Mouse (Mus musculus): Measurements from ENCODE around the gene Elfn2. TPM values are rescaled to one million over a fixed set of nuclear protein-coding genes. Genes with fewer than 3 reads are reported as not detected.
A peak's percentile ranks its signal among the peaks of the same experiment; 100 is the strongest.

Gene Elfn2
- polyA plus RNA-seq, 1 experiment from 2014 or later: 0.08 TPM

DNA sequence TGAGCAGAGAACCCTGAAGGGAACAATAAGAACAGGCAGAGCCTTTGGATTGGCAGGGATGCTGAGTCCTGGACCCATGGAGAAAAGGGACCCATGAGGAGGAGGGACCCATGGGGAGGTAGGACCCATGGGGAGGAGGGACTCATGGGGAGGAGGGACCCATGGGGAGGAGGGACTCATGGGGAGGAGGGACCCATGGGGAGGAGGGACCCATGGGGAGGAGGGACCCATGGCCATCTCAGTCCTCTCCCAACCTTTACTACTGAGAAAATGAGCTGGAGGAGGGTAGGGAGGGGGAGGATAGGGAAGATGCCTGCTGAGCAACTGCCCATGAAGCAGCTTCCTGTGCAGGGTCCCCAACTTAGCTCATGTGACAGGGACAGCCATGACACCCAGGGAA is 34.4 kb upstream of the Elfn2 start:
- no peak for DNase-seq (ENCODE audit: low spot score)
- no peaks in the 10 kb centered on the region for H3K9me3 ChIP-seq (ENCODE audit: control insufficient read depth, low read length)
- no peak overlapping the region for H3K4me3 ChIP-seq (ENCODE audit: low read depth, low read length)
- H3K4me1 ChIP-seq (replicated peaks; ENCODE audit: control insufficient read depth, insufficient read depth, low read length): no peaks in the 10 kb centered on the region
- H3K4me2 ChIP-seq (ENCODE audit: low read depth, low read length, severe bottlenecking): no peak overlapping the region
- no peak for ATAC-seq (replicated peaks; ENCODE audit: low FRiP score)
- no peaks in the 10 kb centered on the region; the same call in 1 of the 2 replicates for H3K36me3 ChIP-seq (ENCODE audit: control insufficient read depth, insufficient read depth, low read length)
- H3K27ac ChIP-seq (ENCODE audit: low read depth, low read length): no peak overlapping the region
- no peak overlapping the region for H3K9ac ChIP-seq (ENCODE audit: low read length)
- no peaks in the 10 kb centered on the region for H3K27me3 ChIP-seq (ENCODE audit: control insufficient read depth, insufficient read depth, low read length)

DNA sequence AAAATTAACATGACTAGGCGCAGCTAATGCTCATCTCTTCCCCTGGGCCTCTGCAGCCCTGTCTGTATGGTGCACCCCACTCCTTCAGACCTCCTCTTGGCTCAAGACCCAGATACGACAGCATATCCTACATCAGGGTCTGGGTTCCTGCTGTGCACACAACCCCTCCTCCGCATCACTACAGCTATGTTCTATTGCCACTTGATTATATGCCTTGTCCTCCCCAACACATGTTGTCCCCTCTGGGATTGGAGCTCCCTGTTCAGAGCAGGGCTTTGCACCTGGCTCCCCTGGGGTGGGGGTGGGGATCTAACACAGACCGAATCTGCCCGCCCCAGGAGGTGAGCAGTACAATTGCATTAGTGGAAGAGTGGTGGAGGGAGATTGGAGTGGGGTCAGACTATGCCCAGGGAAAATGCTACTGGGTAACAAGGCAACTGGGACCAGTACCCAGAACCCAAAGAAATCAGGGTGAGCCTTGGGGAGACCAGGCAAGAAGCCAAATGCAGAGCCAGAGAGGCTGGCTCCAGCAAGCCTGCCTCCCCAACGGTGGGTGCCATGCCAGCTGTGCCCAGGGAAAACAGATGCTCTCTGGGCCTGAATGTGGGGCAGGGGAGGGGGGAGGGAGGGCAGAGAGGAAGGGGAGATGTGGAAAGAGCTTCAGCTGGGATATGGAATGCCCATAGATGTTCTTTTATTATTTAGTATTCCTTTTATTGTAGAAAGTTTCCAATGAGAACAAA is 32.2 kb upstream of the Elfn2 start:
- ATAC-seq (replicated peaks; ENCODE audit: low FRiP score) (no peak), DNase-seq (ENCODE audit: low spot score) (no peak)
- Histone ChIP-seq H3K9me3 (ENCODE audit: control insufficient read depth, low read length) (no peaks in the 10 kb centered on the region), H3K27ac (ENCODE audit: low read depth, low read length) (no peak overlapping the region), H3K36me3 (ENCODE audit: control insufficient read depth, insufficient read depth, low read length) (no peaks in the 10 kb centered on the region; the same call in 1 of the 2 replicates), H3K4me1 (replicated peaks; ENCODE audit: control insufficient read depth, insufficient read depth, low read length) (no peaks in the 10 kb centered on the region), H3K9ac (ENCODE audit: low read length) (no peak overlapping the region), H3K4me2 (ENCODE audit: low read depth, low read length, severe bottlenecking) (no peak overlapping the region), H3K4me3 (ENCODE audit: low read depth, low read length) (no peak overlapping the region), H3K27me3 (ENCODE audit: control insufficient read depth, insufficient read depth, low read length) (no peaks in the 10 kb centered on the region)
- 64% methylated on average over 6 of the region's 6 CpGs for WGBS

- no peaks in the 10 kb centered on the region for H3K4me1 ChIP-seq (replicated peaks; ENCODE audit: control insufficient read depth, insufficient read depth, low read length)
- H3K9ac ChIP-seq (ENCODE audit: low read length): no peak overlapping the region
- H3K36me3 ChIP-seq (ENCODE audit: control insufficient read depth, insufficient read depth, low read length): no peaks in the 10 kb centered on the region; the same call in 1 of the 2 replicates
- DNase-seq (ENCODE audit: low spot score) (no peak), ATAC-seq (replicated peaks; ENCODE audit: low FRiP score) (no peak)
- H3K4me2 ChIP-seq (ENCODE audit: low read depth, low read length, severe bottlenecking): no peak overlapping the region
- H3K9me3 ChIP-seq (ENCODE audit: control insufficient read depth, low read length): no peaks in the 10 kb centered on the region
- no peak overlapping the region for H3K4me3 ChIP-seq (ENCODE audit: low read depth, low read length)
- no peak overlapping the region for H3K27ac ChIP-seq (ENCODE audit: low read depth, low read length)
- WGBS: 64% methylated on average over 5 of the region's 5 CpGs
- H3K27me3 ChIP-seq (ENCODE audit: control insufficient read depth, insufficient read depth, low read length): no peaks in the 10 kb centered on the region
These were observed 31.3 kb upstream of the Elfn2 start for GRCm38 (mm10) chr15:78749855-78750254.

- H3K27ac ChIP-seq (ENCODE audit: low read depth, low read length): no peak overlapping the region
- no peaks in the 10 kb centered on the region for H3K9me3 ChIP-seq (ENCODE audit: control insufficient read depth, low read length)
- ATAC-seq (replicated peaks; ENCODE audit: low FRiP score) (no peak), DNase-seq (ENCODE audit: low spot score) (peak; percentile 94)
- H3K4me2 ChIP-seq (ENCODE audit: low read depth, low read length, severe bottlenecking): no peak overlapping the region
- H3K4me3 ChIP-seq (ENCODE audit: low read depth, low read length): no peak overlapping the region
- H3K9ac ChIP-seq (ENCODE audit: low read length): no peak overlapping the region
- 3% methylated on average over 5 of the region's 5 CpGs for WGBS
- H3K36me3 ChIP-seq (ENCODE audit: control insufficient read depth, insufficient read depth, low read length): no peaks in the 10 kb centered on the region
- no peaks in the 10 kb centered on the region for H3K27me3 ChIP-seq (ENCODE audit: control insufficient read depth, insufficient read depth, low read length)
- H3K4me1 ChIP-seq (replicated peaks; ENCODE audit: control insufficient read depth, insufficient read depth, low read length): no peaks in the 10 kb centered on the region
These were observed 25.6 kb upstream of the Elfn2 start for GRCm38 (mm10) chr15:78744206-78744605.

DNA sequence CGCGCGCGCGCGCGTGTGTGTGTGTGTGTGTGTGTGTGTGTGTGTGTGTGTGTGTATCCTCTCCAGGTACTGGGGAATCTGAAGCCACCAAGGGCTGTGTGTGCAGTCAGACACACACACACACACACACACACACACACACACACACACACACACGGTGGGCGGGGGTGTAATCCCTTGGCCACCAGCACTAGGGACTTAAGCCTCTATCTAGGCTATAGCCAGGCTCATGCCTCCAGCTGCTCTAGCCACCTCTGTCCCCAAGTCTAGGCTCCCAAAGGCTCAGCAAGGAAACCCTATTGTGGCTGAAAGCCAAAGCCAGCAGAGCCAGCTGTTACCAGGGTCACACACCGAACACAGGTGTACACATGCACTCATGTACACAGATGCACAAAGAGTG is 24.3 kb upstream of the Elfn2 start:
- ATAC-seq (replicated peaks; ENCODE audit: low FRiP score) (no peak), DNase-seq (ENCODE audit: low spot score) (no peak)
- Histone ChIP-seq H3K27me3 (ENCODE audit: control insufficient read depth, insufficient read depth, low read length) (no peaks in the 10 kb centered on the region), H3K27ac (ENCODE audit: low read depth, low read length) (no peak overlapping the region), H3K9ac (ENCODE audit: low read length) (no peak overlapping the region), H3K9me3 (ENCODE audit: control insufficient read depth, low read length) (no peaks in the 10 kb centered on the region), H3K4me1 (replicated peaks; ENCODE audit: control insufficient read depth, insufficient read depth, low read length) (no peaks in the 10 kb centered on the region), H3K4me3 (ENCODE audit: low read depth, low read length) (no peak overlapping the region), H3K4me2 (ENCODE audit: low read depth, low read length, severe bottlenecking) (no peak overlapping the region), H3K36me3 (ENCODE audit: control insufficient read depth, insufficient read depth, low read length) (no peaks in the 10 kb centered on the region)
- WGBS: 75% methylated on average over 6 of the region's 10 CpGs

DNA sequence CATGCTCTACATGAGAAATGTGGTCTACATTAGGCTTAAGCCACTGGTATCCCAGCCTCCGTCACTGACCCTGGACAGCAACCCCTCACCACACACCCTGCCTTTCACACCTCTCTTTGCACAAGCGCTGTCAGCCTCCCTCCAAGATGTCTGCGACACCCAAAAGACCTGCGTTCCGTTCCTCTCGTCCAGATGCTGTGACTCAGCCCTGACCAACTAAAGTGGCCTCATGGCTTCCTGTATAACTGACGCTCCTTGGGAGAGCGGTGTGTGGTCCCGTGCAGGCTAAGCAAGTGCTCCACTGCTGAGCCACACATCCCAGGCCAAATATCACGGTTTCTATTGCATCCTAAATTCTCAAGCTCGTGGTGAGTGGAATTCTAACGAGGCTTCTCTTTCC is 22.1 kb upstream of the Elfn2 start:
- H3K9me3 ChIP-seq (ENCODE audit: control insufficient read depth, low read length): no peaks in the 10 kb centered on the region
- no peak overlapping the region for H3K4me2 ChIP-seq (ENCODE audit: low read depth, low read length, severe bottlenecking)
- no peaks in the 10 kb centered on the region for H3K36me3 ChIP-seq (ENCODE audit: control insufficient read depth, insufficient read depth, low read length)
- no peak overlapping the region for H3K9ac ChIP-seq (ENCODE audit: low read length)
- 78% methylated on average over 12 of the region's 12 CpGs for WGBS
- no peak overlapping the region for H3K27ac ChIP-seq (ENCODE audit: low read depth, low read length)
- H3K27me3 ChIP-seq (ENCODE audit: control insufficient read depth, insufficient read depth, low read length): no peaks in the 10 kb centered on the region
- ATAC-seq (replicated peaks; ENCODE audit: low FRiP score): no peak
- peaks cover 6% of the 10 kb centered on the region; the same call in 1 of the 2 replicates for H3K4me1 ChIP-seq (replicated peaks; ENCODE audit: control insufficient read depth, insufficient read depth, low read length)
- H3K4me3 ChIP-seq (ENCODE audit: low read depth, low read length): no peak overlapping the region
- DNase-seq (ENCODE audit: low spot score): no peak

DNA sequence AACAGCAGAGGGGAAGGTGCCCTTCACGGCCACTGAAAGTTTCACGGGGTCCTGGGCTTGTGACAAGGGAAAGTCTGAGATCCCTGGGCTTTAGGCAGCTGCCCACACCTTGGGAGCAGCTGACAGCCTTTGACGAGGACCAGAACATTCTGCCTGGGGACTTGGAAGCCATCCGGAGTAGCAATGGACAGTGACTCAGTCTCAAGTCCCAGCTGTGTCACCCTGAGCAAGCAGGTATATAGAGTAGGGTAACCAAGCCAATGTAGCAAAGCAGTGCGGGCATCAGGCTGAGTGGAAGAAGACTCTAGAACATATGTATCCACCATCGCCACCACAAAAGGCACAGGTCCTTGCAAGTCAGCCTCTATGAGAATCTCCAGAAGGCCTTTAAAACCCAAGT is 18.6 kb upstream of the Elfn2 start:
- no peak for ATAC-seq (replicated peaks; ENCODE audit: low FRiP score)
- no peaks in the 10 kb centered on the region for H3K27me3 ChIP-seq (ENCODE audit: control insufficient read depth, insufficient read depth, low read length)
- no peak overlapping the region for H3K9ac ChIP-seq (ENCODE audit: low read length)
- no peaks in the 10 kb centered on the region for H3K9me3 ChIP-seq (ENCODE audit: control insufficient read depth, low read length)
- no peak for DNase-seq (ENCODE audit: low spot score)
- H3K4me3 ChIP-seq (ENCODE audit: low read depth, low read length): no peak overlapping the region
- H3K4me1 ChIP-seq (replicated peaks; ENCODE audit: control insufficient read depth, insufficient read depth, low read length): peaks cover 8% of the 10 kb centered on the region; the same call in 1 of the 2 replicates
- no peaks in the 10 kb centered on the region for H3K36me3 ChIP-seq (ENCODE audit: control insufficient read depth, insufficient read depth, low read length)
- H3K4me2 ChIP-seq (ENCODE audit: low read depth, low read length, severe bottlenecking): no peak overlapping the region
- no peak overlapping the region for H3K27ac ChIP-seq (ENCODE audit: low read depth, low read length)
- 73% methylated on average over 6 of the region's 6 CpGs for WGBS

- Histone ChIP-seq H3K4me2 (ENCODE audit: low read depth, low read length, severe bottlenecking) (no peak overlapping the region), H3K4me3 (ENCODE audit: low read depth, low read length) (no peak overlapping the region), H3K27ac (ENCODE audit: low read depth, low read length) (no peak overlapping the region), H3K9ac (ENCODE audit: low read length) (no peak overlapping the region), H3K4me1 (replicated peaks; ENCODE audit: control insufficient read depth, insufficient read depth, low read length) (peaks cover 8% of the 10 kb centered on the region; the same call in 1 of the 2 replicates), H3K36me3 (ENCODE audit: control insufficient read depth, insufficient read depth, low read length) (no peaks in the 10 kb centered on the region), H3K9me3 (ENCODE audit: control insufficient read depth, low read length) (no peaks in the 10 kb centered on the region), H3K27me3 (ENCODE audit: control insufficient read depth, insufficient read depth, low read length) (no peaks in the 10 kb centered on the region)
- no peak for ATAC-seq (replicated peaks; ENCODE audit: low FRiP score)
- DNase-seq (ENCODE audit: low spot score): no peak
- WGBS: 52% methylated on average over 7 of the region's 7 CpGs
These were observed 18.1 kb upstream of the Elfn2 start for GRCm38 (mm10) chr15:78736681-78737100.

DNA sequence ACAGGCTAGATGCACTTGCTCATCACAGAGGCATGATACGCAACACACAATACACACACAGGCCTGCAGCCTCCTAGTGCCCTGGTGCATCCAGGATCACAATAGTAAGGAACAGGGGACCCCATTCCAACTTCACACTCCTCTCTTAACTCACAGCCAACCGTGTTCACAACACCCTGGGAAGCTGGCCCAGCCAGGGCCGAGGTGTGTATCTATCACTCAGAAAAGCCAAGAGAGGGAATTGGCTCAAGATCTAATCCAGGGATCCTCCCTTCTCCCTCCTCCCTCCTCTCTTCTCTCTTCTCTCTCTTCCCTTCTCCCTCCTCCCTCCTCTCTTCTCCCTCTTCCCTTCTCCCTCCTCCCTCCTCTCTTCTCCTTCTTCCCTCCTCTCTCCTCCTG is 17.6 kb upstream of the Elfn2 start:
- Histone ChIP-seq H3K9me3 (ENCODE audit: control insufficient read depth, low read length) (no peaks in the 10 kb centered on the region), H3K4me1 (replicated peaks; ENCODE audit: control insufficient read depth, insufficient read depth, low read length) (peaks cover 8% of the 10 kb centered on the region; the same call in 1 of the 2 replicates), H3K36me3 (ENCODE audit: control insufficient read depth, insufficient read depth, low read length) (no peaks in the 10 kb centered on the region), H3K4me2 (ENCODE audit: low read depth, low read length, severe bottlenecking) (no peak overlapping the region), H3K27me3 (ENCODE audit: control insufficient read depth, insufficient read depth, low read length) (no peaks in the 10 kb centered on the region), H3K27ac (ENCODE audit: low read depth, low read length) (no peak overlapping the region), H3K4me3 (ENCODE audit: low read depth, low read length) (no peak overlapping the region), H3K9ac (ENCODE audit: low read length) (no peak overlapping the region)
- 65% methylated on average over 3 of the region's 3 CpGs for WGBS
- DNase-seq (ENCODE audit: low spot score) (no peak), ATAC-seq (replicated peaks; ENCODE audit: low FRiP score) (no peak)
